Mouse (Mus musculus) liver, embryonic 15.5 days (tissue): ENCODE measurements around the gene Prr14. TPM values are rescaled to one million over a fixed set of nuclear protein-coding genes. Genes with fewer than 3 reads are reported as not detected.
A peak's percentile ranks its signal among the peaks of the same experiment; 100 is the strongest.
"Not testable (repeated sequence)": the region's sequence is repeated elsewhere in the genome, so short reads cannot be mapped to it uniquely, and the experiment has no call there.

ENCODE experiments used
- ATAC-seq: fragments of 200-750 bp; cut with Nextera tagmentation; 2 replicates; pipeline ENCODE4 v1.8.0; 2017; ENCODE audit warnings: moderate number of reproducible peaks, mild to moderate bottlenecking, moderate library complexity; ENCODE audit not compliant: insufficient read depth
- H3K27ac ChIP-seq: fragments of 300-500 bp; sonication (generic); replicated peaks from 2 replicates; pipeline ENCODE4 v1.5.1; 2015; ENCODE audit warnings: mild to moderate bottlenecking, inconsistent platforms
- H3K27me3 ChIP-seq: fragments of 300-500 bp; sonication (generic); 2 replicates; pipeline ENCODE4 v1.6.1; 2015; ENCODE audit warnings: mild to moderate bottlenecking, inconsistent platforms
- H3K36me3 ChIP-seq: fragments of 300-500 bp; sonication (generic); replicated peaks from 2 replicates; pipeline ENCODE4 v1.6.1; 2015; ENCODE audit warnings: moderate library complexity, mild to moderate bottlenecking, inconsistent platforms
- H3K4me1 ChIP-seq: fragments of 300-500 bp; sonication (generic); replicated peaks from 2 replicates; pipeline ENCODE4 v1.6.1; 2015; ENCODE audit warnings: inconsistent platforms
- H3K4me2 ChIP-seq: fragments of 300-500 bp; sonication (generic); 2 replicates; pipeline ENCODE4 v1.6.1; 2015; ENCODE audit warnings: moderate library complexity, mild to moderate bottlenecking, inconsistent platforms
- H3K4me3 ChIP-seq: fragments of 300-500 bp; sonication (generic); replicated peaks from 2 replicates; pipeline ENCODE4 v1.5.1; 2015; ENCODE audit warnings: mild to moderate bottlenecking, inconsistent platforms
- H3K9ac ChIP-seq: fragments of 300-500 bp; sonication (generic); 2 replicates; pipeline ENCODE4 v1.6.1; 2015; ENCODE audit warnings: moderate library complexity, mild to moderate bottlenecking, inconsistent platforms
- H3K9me3 ChIP-seq: fragments of 300-500 bp; sonication (generic); replicated peaks from 2 replicates; pipeline ENCODE4 v1.6.1; 2016; ENCODE audit warnings: inconsistent platforms
- WGBS: fragments of 180-500 bp; shearing (Covaris S2); methylation state at CpG from one replicate; pipeline ENCODE4 v1.1.7; 2015; ENCODE audit warnings: mixed read lengths; ENCODE audit not compliant: insufficient replicate concordance; 5-methylcytosine and 5-hydroxymethylcytosine counted together
- polyA plus RNA-seq: library from polyadenylated mRNA; unstranded; fragments of >200 nt; fragmentation: Nextera tagmentation; extraction: Ambion mirVana; gene quantifications from 2 replicates; pipeline ENCODE4 v1.2.1, GENCODE M21; 2015

The Prr14 gene
- polyA plus RNA-seq, 1 experiment from 2014 or later: 19.8 TPM

- WGBS: 85% methylated on average over 5 of the region's 5 CpGs
- Histone ChIP-seq H3K36me3 (peaks cover 96% of the 10 kb centered on the region), H3K27me3 (no peaks in the 10 kb centered on the region), H3K4me1 (peaks cover 22% of the 10 kb centered on the region), H3K4me2 (no peak overlapping the region), H3K9ac (no peak overlapping the region), H3K27ac (no peak overlapping the region), H3K4me3 (no peak overlapping the region), H3K9me3 (no peaks in the 10 kb centered on the region)
- ATAC-seq: no peak
Measured at GRCm38 (mm10) chr7:127485416-127485815, 26.0 kb downstream of the Prr14 start.

GRCm38 (mm10) chr7:127488364-127488763, 29.0 kb downstream of the Prr14 start:
- 83% methylated on average over 4 of the region's 5 CpGs for WGBS
- ATAC-seq, H3K4me2 ChIP-seq, H3K9ac ChIP-seq, H3K4me3 ChIP-seq, H3K9me3 ChIP-seq, H3K27me3 ChIP-seq, H3K4me1 ChIP-seq, H3K27ac ChIP-seq: not testable (repeated sequence)
- peaks cover 91% of the 10 kb centered on the region for H3K36me3 ChIP-seq

DNA sequence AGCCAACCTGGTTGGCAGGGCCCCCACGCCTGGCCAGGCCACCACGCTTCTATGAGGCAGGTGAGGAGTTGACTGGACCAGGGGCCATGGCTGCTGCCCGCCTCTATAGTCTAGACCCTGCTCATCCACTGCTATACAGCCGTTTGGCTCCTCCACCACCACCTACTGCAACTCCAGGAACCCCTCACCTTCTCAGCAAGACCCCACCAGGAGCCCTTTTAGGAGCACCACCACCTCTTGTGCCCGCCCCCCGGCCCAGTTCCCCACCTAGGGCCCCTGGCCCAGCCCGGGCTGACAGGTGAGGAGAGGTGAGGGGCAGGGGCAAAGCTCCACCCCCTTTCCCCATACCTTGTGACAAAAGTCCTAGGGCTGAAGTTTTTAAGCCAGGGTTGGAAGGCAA, 30.6 kb downstream of the Prr14 start:
- peaks cover 75% of the 10 kb centered on the region for H3K36me3 ChIP-seq
- no peak overlapping the region for H3K4me3 ChIP-seq
- H3K9me3 ChIP-seq: no peaks in the 10 kb centered on the region
- no peak for ATAC-seq
- no peak overlapping the region for H3K4me2 ChIP-seq
- no peak overlapping the region for H3K27ac ChIP-seq
- H3K4me1 ChIP-seq: peaks cover 1% of the 10 kb centered on the region
- no peak overlapping the region for H3K9ac ChIP-seq
- 86% methylated on average over 7 of the region's 7 CpGs for WGBS
- H3K27me3 ChIP-seq: no peaks in the 10 kb centered on the region

DNA sequence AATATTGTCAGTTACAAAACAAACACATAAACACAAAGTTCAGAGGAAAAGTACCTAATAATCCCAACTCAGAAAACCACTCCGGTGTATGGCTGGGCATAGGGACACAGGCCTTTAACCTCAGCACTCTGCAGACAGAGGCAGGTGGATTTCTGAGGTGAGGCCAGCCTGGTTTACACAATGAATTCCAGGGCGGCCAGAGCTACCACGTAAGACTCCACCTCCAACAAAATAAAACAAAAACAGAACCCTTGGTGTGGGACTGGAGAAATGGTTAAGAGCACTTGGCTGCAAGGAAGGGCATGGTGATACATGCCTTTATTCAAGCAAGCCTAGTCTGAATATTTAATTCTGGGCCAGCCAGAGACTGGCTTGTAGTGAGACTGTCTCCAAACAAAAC, 32.4 kb downstream of the Prr14 start:
- H3K27me3 ChIP-seq: no peaks in the 10 kb centered on the region
- peaks cover 56% of the 10 kb centered on the region for H3K36me3 ChIP-seq
- H3K9ac ChIP-seq: no peak overlapping the region
- H3K4me3 ChIP-seq: no peak overlapping the region
- no peaks in the 10 kb centered on the region for H3K9me3 ChIP-seq
- no peak overlapping the region for H3K27ac ChIP-seq
- H3K4me1 ChIP-seq: peaks cover 2% of the 10 kb centered on the region
- WGBS: 78% methylated on average over 3 of the region's 3 CpGs
- ATAC-seq: no peak
- H3K4me2 ChIP-seq: no peak overlapping the region

GRCm38 (mm10) chr7:127494648-127495047, 35.2 kb downstream of the Prr14 start:
- no peak overlapping the region for H3K27ac ChIP-seq
- H3K4me3 ChIP-seq: no peak overlapping the region
- H3K36me3 ChIP-seq: peaks cover 31% of the 10 kb centered on the region
- no peaks in the 10 kb centered on the region for H3K27me3 ChIP-seq
- peaks cover 2% of the 10 kb centered on the region for H3K4me1 ChIP-seq
- no peak overlapping the region for H3K9ac ChIP-seq
- no peak for ATAC-seq
- H3K9me3 ChIP-seq: no peaks in the 10 kb centered on the region
- no peak overlapping the region for H3K4me2 ChIP-seq

GRCm38 (mm10) chr7:127497382-127497781, 38.0 kb downstream of the Prr14 start:
- 61% methylated on average over 2 of the region's 2 CpGs for WGBS
- H3K4me3 ChIP-seq: no peak overlapping the region
- no peaks in the 10 kb centered on the region for H3K9me3 ChIP-seq
- no peaks in the 10 kb centered on the region for H3K27me3 ChIP-seq
- ATAC-seq: peak; percentile 44
- H3K9ac ChIP-seq: no peak overlapping the region
- no peak overlapping the region for H3K4me2 ChIP-seq
- peaks cover 2% of the 10 kb centered on the region for H3K4me1 ChIP-seq
- H3K36me3 ChIP-seq: peaks cover 4% of the 10 kb centered on the region
- no peak overlapping the region; the same call in 1 of the 2 replicates for H3K27ac ChIP-seq

GRCm38 (mm10) chr7:127498407-127498806, 39.0 kb downstream of the Prr14 start:
- no peak for ATAC-seq
- Histone ChIP-seq H3K9me3 (no peaks in the 10 kb centered on the region), H3K27me3 (no peaks in the 10 kb centered on the region; the same call in 1 of the 2 replicates), H3K27ac (no peak overlapping the region), H3K9ac (no peak overlapping the region), H3K4me1 (peaks cover 2% of the 10 kb centered on the region; the same call in 1 of the 2 replicates), H3K4me3 (no peak overlapping the region), H3K36me3 (no peaks in the 10 kb centered on the region), H3K4me2 (no peak overlapping the region)
- WGBS: 36% methylated on average over 3 of the region's 3 CpGs

DNA sequence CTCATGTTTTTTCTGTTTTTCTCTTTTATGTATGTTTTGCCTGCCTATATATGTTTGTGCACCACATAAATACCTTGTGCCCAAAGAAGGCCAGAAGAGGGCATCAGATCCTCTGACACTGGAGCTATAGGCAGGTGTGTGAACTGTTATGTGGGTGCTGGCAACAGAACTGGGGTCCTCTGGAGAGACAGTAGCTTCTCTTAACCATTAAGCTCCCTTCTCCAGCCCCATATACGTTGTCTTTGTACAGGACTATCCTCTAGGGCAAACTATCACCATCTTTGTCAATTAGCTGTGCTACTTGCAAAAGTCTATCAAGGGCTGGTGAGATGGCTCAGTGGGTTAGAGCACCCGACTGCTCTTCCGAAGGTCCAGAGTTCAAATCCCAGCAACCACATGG, 48.9 kb downstream of the Prr14 start:
- Histone ChIP-seq H3K27ac (no peak overlapping the region), H3K9me3 (no peaks in the 10 kb centered on the region), H3K4me3 (no peak overlapping the region), H3K36me3 (no peaks in the 10 kb centered on the region), H3K27me3 (no peaks in the 10 kb centered on the region; the same call in 1 of the 2 replicates), H3K9ac (no peak overlapping the region), H3K4me1 (peaks cover 19% of the 10 kb centered on the region), H3K4me2 (no peak overlapping the region)
- no peak for ATAC-seq
- WGBS: 77% methylated on average over 3 of the region's 3 CpGs

DNA sequence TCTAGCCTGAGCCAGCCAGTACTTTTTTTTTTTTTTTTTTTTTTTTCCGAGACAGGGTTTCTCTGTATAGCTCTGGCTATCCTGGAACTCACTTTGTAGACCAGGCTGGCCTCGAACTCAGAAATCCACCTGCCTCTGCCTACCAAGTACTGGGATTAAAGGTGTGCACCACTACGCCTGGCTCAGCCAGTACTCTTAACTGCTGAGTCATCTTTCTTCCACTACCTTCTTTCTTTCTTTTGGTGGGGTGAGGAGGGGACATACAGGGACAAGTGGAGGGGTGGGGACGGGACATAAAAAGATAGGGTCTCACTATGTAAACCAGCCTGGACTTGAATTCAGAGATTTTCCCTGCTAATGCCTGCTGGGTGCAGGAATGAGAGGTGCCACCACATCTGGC, 50.4 kb downstream of the Prr14 start:
- ATAC-seq, H3K4me3 ChIP-seq, H3K9ac ChIP-seq, H3K27me3 ChIP-seq, H3K9me3 ChIP-seq, H3K27ac ChIP-seq, H3K36me3 ChIP-seq, H3K4me2 ChIP-seq: not testable (repeated sequence)
- peaks cover 33% of the 10 kb centered on the region for H3K4me1 ChIP-seq
- WGBS: 66% methylated on average over 4 of the region's 4 CpGs

DNA sequence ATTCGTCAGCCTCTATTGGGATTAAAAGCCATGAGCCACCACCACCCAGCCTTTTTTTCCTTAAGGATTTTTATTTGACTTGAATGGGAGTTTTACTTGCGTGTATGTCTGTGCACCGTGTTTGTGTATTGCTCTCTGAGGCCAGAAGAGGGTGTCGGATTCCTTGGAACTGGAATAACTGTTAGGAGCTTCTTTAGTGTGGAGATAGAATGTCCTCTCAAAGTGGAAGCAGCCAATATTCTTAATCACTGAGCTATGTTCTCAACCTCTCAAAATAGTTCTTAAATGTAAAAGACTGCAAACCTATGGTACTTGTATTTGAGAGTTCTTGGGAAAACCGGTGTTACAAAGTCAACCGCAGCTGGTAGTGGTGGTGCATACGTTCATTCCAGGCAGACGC, 51.8 kb downstream of the Prr14 start:
- Histone ChIP-seq H3K4me2 (peak overlapping the region; percentile 84), H3K36me3 (peaks cover 18% of the 10 kb centered on the region), H3K9ac (peak overlapping the region; percentile 94), H3K4me1 (peaks cover 34% of the 10 kb centered on the region), H3K27ac (peak overlapping the region; percentile 99; the same call in 1 of the 2 replicates), H3K9me3 (no peaks in the 10 kb centered on the region), H3K4me3 (peak overlapping the region; percentile 95), H3K27me3 (no peaks in the 10 kb centered on the region)
- ATAC-seq: no peak
- WGBS: 40% methylated on average over 8 of the region's 8 CpGs

DNA sequence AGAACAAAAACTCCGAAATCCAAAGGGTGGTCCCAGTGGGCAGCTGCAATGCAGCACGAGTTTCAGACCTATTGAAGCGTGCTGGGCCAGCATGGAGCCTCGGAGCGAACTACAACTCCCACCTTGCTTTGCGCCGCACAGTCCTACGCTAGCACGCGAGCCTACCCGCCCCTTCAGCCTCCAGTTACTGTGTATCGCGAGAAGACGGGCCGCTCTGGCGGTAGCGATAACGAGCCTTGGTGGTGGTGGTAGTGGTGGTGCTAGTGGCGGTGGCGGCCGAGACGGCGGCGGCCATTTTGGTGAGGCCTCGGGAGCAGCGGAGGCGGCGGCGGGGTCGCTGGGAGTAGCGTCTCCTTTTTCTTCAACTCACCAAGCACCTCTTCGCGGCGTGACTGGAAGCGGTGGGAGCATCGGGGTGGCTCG, 52.4 kb downstream of the Prr14 start, which contains the start of gene Srcap:
Gene Srcap, plus strand, starts transcription at position 176 of the 423 bp plus-strand sequence.
- Histone ChIP-seq H3K27me3 (no peaks in the 10 kb centered on the region), H3K4me2 (peak within 1 kb of the TSS; percentile 84), H3K4me1 (peaks cover 34% of the 10 kb centered on the region), H3K9me3 (no peaks in the 10 kb centered on the region), H3K36me3 (peaks cover 24% of the 10 kb centered on the region), H3K27ac (peak within 1 kb of the TSS; percentile 99), H3K4me3 (peak within 1 kb of the TSS; percentile 95), H3K9ac (peak within 1 kb of the TSS; percentile 94)
- peak; percentile 96 for ATAC-seq
- under 1% methylated on average over 37 of the region's 37 CpGs for WGBS
